Mouse (Mus musculus) heart, postnatal 0 days (tissue): ENCODE data around the gene Faah.

ENCODE experiments used
- CTCF ChIP-seq: IDR thresholded peaks from 2 replicates; pipeline ENCODE4 v1.5.1; 2016; ENCODE audit warnings: antibody characterized with exemption, control low read depth, low read depth
- EP300 ChIP-seq: IDR thresholded peaks from 2 replicates; pipeline ENCODE4 v1.6.1; 2016; ENCODE audit warnings: antibody characterized with exemption, low read depth

DNA sequence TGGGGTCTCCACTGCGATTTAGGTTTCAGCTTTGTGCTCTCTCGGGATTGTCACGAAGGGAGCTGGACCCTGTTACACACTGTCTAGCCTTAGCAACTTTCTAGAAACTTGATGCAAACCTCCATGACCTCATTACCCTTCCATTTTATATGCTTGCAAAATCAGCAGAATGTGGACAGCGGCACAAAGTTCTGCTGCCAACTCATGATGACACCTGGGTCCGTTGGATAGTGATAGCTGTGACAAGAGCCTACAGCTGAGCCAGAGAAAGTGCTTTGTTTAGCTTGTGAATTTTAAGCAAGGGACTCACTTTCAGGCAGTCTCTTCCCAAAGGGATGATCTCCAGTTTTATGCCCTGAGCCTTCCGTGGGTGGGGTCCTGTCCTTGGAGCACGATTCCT lies 28.3 kb downstream of the Faah start:
- TF ChIP-seq EP300 (no peak), CTCF (no peak)
